Mouse (Mus musculus): Measurements from ENCODE around the gene Snrnp48. TPM values are rescaled to one million over a fixed set of nuclear protein-coding genes. Genes with fewer than 3 reads are reported as not detected.

The Snrnp48 gene
- polyA plus RNA-seq, 1 experiment from 2014 or later, result 33.4 TPM

DNA sequence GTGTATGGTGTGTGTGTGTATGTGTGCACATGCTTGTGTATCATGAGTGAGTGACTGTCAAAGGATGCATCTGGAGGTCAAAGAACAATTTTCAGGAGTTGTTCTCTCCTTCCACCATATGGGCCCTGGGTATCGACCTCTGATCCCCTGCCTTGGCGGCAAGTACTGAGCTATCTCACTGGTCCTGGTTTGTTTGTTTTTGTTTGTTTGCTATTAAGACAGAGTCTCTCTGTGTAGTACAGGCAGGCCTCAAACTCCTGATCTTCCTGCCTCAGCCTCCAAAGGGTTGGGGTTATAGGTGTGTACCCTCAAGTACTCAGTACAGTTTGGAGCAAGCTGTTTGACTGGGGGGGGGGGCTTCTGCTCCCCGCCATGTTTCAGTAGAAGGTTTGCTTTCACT lies 37.7 kb upstream of the Snrnp48 start:
- 83% methylated on average over 3 of the region's 3 CpGs for WGBS
- Histone ChIP-seq H3K4me2 (ENCODE audit: low read length) (no peak overlapping the region), H3K27me3 (ENCODE audit: insufficient read depth, low read length) (no peaks in the 10 kb centered on the region), H3K9me3 (replicated peaks; ENCODE audit: low read length) (no peaks in the 10 kb centered on the region), H3K36me3 (ENCODE audit: insufficient read depth, low read length) (no peaks in the 10 kb centered on the region), H3K9ac (ENCODE audit: low read depth, low read length) (no peak overlapping the region), H3K27ac (no peak overlapping the region), H3K4me1 (replicated peaks; ENCODE audit: insufficient read depth, low read length) (no peaks in the 10 kb centered on the region), H3K4me3 (replicated peaks; ENCODE audit: low read depth, low read length) (no peak overlapping the region)
- ATAC-seq (replicated peaks; ENCODE audit: low FRiP score, low read depth) (no peak), DNase-seq (ENCODE audit: low spot score) (no peak)
- TF ChIP-seq CTCF (IDR thresholded peaks at IDR 0.05; ENCODE audit: low read depth), result no peak

DNA sequence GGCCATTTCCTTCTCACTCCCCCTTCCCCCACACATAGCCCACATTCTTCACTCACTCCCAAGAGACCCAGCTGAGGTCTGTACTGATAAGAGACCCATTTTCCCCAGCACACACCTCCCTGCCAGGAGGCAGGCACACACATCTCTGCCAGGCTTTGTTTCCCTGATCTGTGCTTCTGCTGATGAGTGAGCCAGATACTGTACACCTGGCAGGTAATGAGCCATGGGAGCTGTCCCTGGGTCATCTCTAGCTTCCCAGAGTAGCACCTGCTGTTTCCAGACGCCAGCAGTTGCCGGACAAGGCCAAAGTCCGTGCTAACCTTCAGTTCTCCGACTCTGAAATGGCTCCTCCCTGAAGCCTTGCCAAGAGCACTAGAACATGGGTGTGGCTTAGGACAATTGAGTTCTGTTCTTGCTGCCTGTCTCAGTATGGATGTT lies 34.0 kb upstream of the Snrnp48 start:
- Histone ChIP-seq H3K9ac (ENCODE audit: low read depth, low read length) (no peak overlapping the region), H3K36me3 (ENCODE audit: insufficient read depth, low read length) (no peaks in the 10 kb centered on the region), H3K4me2 (ENCODE audit: low read length) (no peak overlapping the region), H3K27ac (no peak overlapping the region), H3K4me3 (replicated peaks; ENCODE audit: low read depth, low read length) (no peak overlapping the region), H3K27me3 (ENCODE audit: insufficient read depth, low read length) (no peaks in the 10 kb centered on the region), H3K9me3 (replicated peaks; ENCODE audit: low read length) (no peaks in the 10 kb centered on the region), H3K4me1 (replicated peaks; ENCODE audit: insufficient read depth, low read length) (no peaks in the 10 kb centered on the region)
- TF ChIP-seq CTCF (IDR thresholded peaks at IDR 0.05; ENCODE audit: low read depth), result no peak
- peak; percentile 29 for DNase-seq (ENCODE audit: low spot score)
- peak; percentile 61 for ATAC-seq (replicated peaks; ENCODE audit: low FRiP score, low read depth)
- 32% methylated on average over 4 of the region's 4 CpGs for WGBS

DNA sequence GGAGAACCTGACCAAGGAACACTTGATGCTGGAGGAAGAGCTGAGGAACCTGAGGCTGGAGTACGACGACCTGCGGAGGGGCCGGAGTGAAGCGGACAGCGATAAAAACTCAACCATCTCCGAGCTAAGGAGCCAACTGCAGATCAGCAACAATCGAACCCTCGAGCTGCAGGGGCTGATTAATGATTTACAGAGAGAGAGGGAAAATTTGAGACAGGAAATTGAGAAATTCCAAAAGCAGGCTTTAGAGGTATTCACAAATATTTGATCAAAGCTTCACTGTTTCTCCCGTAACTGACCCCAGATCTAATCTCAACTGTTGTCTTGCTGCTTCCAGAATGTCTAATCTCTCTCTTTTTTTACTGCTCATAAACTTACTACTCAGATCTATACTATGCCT lies 11.3 kb upstream of the Snrnp48 start:
- Histone ChIP-seq H3K4me2 (ENCODE audit: low read length) (no peak overlapping the region), H3K9ac (ENCODE audit: low read depth, low read length) (no peak overlapping the region), H3K27ac (no peak overlapping the region), H3K9me3 (replicated peaks; ENCODE audit: low read length) (peaks cover 19% of the 10 kb centered on the region; the same call in 1 of the 2 replicates), H3K36me3 (ENCODE audit: insufficient read depth, low read length) (peaks cover 34% of the 10 kb centered on the region), H3K4me3 (replicated peaks; ENCODE audit: low read depth, low read length) (no peak overlapping the region), H3K27me3 (ENCODE audit: insufficient read depth, low read length) (no peaks in the 10 kb centered on the region), H3K4me1 (replicated peaks; ENCODE audit: insufficient read depth, low read length) (no peaks in the 10 kb centered on the region)
- TF ChIP-seq CTCF (IDR thresholded peaks at IDR 0.05; ENCODE audit: low read depth), result no peak
- 62% methylated on average over 10 of the region's 10 CpGs for WGBS
- no peak for ATAC-seq (replicated peaks; ENCODE audit: low FRiP score, low read depth)
- no peak for DNase-seq (ENCODE audit: low spot score)

DNA sequence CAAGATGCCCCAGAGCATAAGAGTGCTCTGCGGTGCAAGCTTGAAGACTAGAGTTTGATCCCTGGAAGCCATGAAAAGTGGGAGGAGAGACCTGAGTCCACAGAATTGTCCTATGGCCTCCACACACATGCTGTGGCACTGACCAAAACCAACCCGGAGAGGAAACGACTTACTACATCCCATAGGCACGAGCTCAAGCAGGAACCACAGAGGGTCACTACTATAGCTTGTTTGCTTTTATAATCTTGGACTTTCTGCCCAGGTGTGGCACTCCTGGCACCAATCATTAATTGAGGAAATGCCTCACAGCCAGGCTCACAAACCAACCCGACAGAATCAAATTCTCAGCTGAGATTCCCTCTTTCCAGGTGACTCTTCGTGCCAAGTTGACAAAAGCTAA lies 3.3 kb upstream of the Snrnp48 start:
- no peak for DNase-seq (ENCODE audit: low spot score)
- no peak overlapping the region for H3K9ac ChIP-seq (ENCODE audit: low read depth, low read length)
- peaks cover 8% of the 10 kb centered on the region for H3K4me1 ChIP-seq (replicated peaks; ENCODE audit: insufficient read depth, low read length)

DNA sequence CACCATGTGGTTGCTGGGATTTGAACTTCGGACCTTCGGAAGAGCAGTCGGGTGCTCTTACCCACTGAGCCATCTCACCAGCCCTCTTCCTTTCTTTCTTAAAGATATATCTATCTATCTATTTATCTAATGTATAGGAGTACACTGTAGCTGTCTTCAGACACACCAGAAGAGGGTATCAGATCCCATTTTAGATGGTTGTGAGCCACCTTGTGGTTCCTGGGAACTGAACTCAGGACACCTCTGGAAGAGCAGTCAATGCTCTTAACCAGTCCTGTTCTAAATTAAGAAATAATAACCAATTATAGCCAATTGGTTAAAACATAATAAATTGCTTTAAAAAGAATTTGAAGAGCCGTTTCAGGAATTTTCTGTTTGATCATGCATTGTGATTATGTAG lies 567 bp upstream of the Snrnp48 start:
- no peak overlapping the region for H3K9ac ChIP-seq (ENCODE audit: low read depth, low read length)
- peak overlapping the region; percentile 70 for H3K4me2 ChIP-seq (ENCODE audit: low read length)
- peaks cover 12% of the 10 kb centered on the region for H3K4me1 ChIP-seq (replicated peaks; ENCODE audit: insufficient read depth, low read length)
- no peaks in the 10 kb centered on the region for H3K27me3 ChIP-seq (ENCODE audit: insufficient read depth, low read length)
- peak overlapping the region; percentile 89 for H3K4me3 ChIP-seq (replicated peaks; ENCODE audit: low read depth, low read length)
- no peaks in the 10 kb centered on the region for H3K9me3 ChIP-seq (replicated peaks; ENCODE audit: low read length)
- WGBS, result 46% methylated on average over 4 of the region's 4 CpGs
- ATAC-seq (replicated peaks; ENCODE audit: low FRiP score, low read depth), result no peak
- H3K27ac ChIP-seq, result no peak overlapping the region
- DNase-seq (ENCODE audit: low spot score), result no peak
- no peaks in the 10 kb centered on the region for H3K36me3 ChIP-seq (ENCODE audit: insufficient read depth, low read length)
- no peak for TF ChIP-seq CTCF (IDR thresholded peaks at IDR 0.05; ENCODE audit: low read depth)

More for the DNA sequence above, 3.3 kb upstream of the Snrnp48 start:
- Histone ChIP-seq H3K4me2 (ENCODE audit: low read length) (no peak overlapping the region), H3K27ac (no peak overlapping the region), H3K4me3 (replicated peaks; ENCODE audit: low read depth, low read length) (no peak overlapping the region), H3K9me3 (replicated peaks; ENCODE audit: low read length) (peaks cover 10% of the 10 kb centered on the region; the same call in 1 of the 2 replicates), H3K27me3 (ENCODE audit: insufficient read depth, low read length) (no peaks in the 10 kb centered on the region), H3K36me3 (ENCODE audit: insufficient read depth, low read length) (0 out of 2 replicates have a peak, but pooled peaks cover 9% of the 10 kb centered on the region)
- 74% methylated on average over 6 of the region's 6 CpGs for WGBS
- no peak for ATAC-seq (replicated peaks; ENCODE audit: low FRiP score, low read depth)
- no peak for TF ChIP-seq CTCF (IDR thresholded peaks at IDR 0.05; ENCODE audit: low read depth)

DNA sequence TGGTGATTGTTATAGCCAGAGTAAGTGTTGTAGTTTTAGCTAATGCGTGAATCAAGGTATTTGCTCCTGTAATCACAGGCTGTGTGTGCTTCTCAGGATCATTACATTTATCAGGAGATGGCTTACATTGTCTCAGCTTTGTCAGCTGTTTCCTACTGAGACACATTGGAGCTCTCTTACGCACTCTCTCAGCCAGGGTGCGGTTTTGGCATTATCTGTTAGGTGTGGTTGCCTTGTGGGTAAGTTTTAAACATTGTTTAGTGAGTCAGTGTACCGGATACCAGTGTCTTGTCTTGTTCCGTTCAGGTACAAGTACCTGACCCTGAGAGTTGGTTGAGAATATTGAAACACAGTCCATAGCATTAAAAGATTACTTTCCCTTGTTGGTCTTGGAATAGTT lies 6.4 kb downstream of the Snrnp48 start:
- H3K4me3 ChIP-seq (replicated peaks; ENCODE audit: low read depth, low read length), result no peak overlapping the region
- no peak overlapping the region for H3K4me2 ChIP-seq (ENCODE audit: low read length)
- peaks cover 19% of the 10 kb centered on the region; the same call in 1 of the 2 replicates for H3K36me3 ChIP-seq (ENCODE audit: insufficient read depth, low read length)
- no peak for TF ChIP-seq CTCF (IDR thresholded peaks at IDR 0.05; ENCODE audit: low read depth)
- DNase-seq (ENCODE audit: low spot score) (no peak), ATAC-seq (replicated peaks; ENCODE audit: low FRiP score, low read depth) (no peak)
- no peak overlapping the region for H3K27ac ChIP-seq
- peaks cover 6% of the 10 kb centered on the region; the same call in 1 of the 2 replicates for H3K4me1 ChIP-seq (replicated peaks; ENCODE audit: insufficient read depth, low read length)
- no peaks in the 10 kb centered on the region for H3K9me3 ChIP-seq (replicated peaks; ENCODE audit: low read length)
- no peak overlapping the region for H3K9ac ChIP-seq (ENCODE audit: low read depth, low read length)
- 95% methylated on average over 5 of the region's 5 CpGs for WGBS
- no peaks in the 10 kb centered on the region for H3K27me3 ChIP-seq (ENCODE audit: insufficient read depth, low read length)

DNA sequence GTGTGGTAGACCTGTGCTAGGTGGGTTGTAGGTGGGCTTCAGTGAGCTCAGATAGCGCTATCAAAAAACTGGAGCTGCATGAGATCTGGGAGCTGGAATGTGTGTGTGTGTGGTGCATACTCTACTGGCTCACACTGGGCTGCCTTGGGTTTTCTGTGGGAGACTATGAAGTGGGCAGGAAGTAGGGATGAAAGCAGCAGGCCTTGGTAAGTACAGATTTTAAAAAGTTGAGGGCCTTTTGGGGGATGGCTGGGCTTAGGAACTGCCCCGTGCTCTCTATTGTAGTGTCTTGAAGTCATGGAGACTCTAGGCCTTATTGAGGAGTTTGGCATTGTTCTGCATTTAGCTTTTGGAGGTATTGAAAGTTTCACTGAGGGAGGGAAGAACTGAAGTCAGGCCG lies 13.9 kb downstream of the Snrnp48 start:
- ATAC-seq (replicated peaks; ENCODE audit: low FRiP score, low read depth) (no peak), DNase-seq (ENCODE audit: low spot score) (no peak)
- no peak for TF ChIP-seq CTCF (IDR thresholded peaks at IDR 0.05; ENCODE audit: low read depth)
- Histone ChIP-seq H3K36me3 (ENCODE audit: insufficient read depth, low read length) (peaks cover 57% of the 10 kb centered on the region), H3K9me3 (replicated peaks; ENCODE audit: low read length) (no peaks in the 10 kb centered on the region), H3K27ac (no peak overlapping the region), H3K9ac (ENCODE audit: low read depth, low read length) (no peak overlapping the region), H3K4me2 (ENCODE audit: low read length) (no peak overlapping the region), H3K4me1 (replicated peaks; ENCODE audit: insufficient read depth, low read length) (no peaks in the 10 kb centered on the region), H3K4me3 (replicated peaks; ENCODE audit: low read depth, low read length) (no peak overlapping the region), H3K27me3 (ENCODE audit: insufficient read depth, low read length) (no peaks in the 10 kb centered on the region)
- WGBS, result 97% methylated on average over 3 of the region's 3 CpGs

Data from kidney, postnatal 0 days (tissue).